Mouse (Mus musculus) lung, postnatal 0 days (tissue): ENCODE data around the gene Gpc6.

Experiments
- CTCF ChIP-seq: IDR thresholded peaks from 2 replicates; pipeline ENCODE4 v1.5.1; 2016; ENCODE audit warnings: antibody characterized with exemption, mild to moderate bottlenecking
- EP300 ChIP-seq: IDR thresholded peaks from 2 replicates; pipeline ENCODE4 v1.6.1; 2016; ENCODE audit warnings: antibody characterized with exemption, mild to moderate bottlenecking, control low read depth

DNA sequence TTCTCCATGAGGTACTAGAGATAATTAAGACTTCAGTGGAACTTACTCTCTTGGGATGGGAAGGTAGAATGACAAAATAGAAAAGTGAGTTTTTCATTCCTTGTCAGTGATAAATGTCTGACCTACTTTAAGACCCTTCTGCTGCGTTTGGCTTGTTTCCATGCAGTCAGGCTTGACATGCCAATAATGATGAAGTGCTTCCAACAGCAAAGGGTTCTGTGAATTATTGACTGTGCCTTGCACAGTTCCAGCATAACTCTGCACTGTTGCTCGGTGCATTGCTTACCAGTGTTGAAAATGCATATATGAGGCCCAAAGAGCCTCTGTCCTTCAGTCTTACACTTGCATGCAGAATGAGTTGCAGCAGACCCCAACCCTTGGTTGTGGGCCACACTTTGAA, 548.3 kb downstream of the Gpc6 start:
- TF ChIP-seq CTCF (no peak), EP300 (no peak)
